In the genomic region with DNA sequence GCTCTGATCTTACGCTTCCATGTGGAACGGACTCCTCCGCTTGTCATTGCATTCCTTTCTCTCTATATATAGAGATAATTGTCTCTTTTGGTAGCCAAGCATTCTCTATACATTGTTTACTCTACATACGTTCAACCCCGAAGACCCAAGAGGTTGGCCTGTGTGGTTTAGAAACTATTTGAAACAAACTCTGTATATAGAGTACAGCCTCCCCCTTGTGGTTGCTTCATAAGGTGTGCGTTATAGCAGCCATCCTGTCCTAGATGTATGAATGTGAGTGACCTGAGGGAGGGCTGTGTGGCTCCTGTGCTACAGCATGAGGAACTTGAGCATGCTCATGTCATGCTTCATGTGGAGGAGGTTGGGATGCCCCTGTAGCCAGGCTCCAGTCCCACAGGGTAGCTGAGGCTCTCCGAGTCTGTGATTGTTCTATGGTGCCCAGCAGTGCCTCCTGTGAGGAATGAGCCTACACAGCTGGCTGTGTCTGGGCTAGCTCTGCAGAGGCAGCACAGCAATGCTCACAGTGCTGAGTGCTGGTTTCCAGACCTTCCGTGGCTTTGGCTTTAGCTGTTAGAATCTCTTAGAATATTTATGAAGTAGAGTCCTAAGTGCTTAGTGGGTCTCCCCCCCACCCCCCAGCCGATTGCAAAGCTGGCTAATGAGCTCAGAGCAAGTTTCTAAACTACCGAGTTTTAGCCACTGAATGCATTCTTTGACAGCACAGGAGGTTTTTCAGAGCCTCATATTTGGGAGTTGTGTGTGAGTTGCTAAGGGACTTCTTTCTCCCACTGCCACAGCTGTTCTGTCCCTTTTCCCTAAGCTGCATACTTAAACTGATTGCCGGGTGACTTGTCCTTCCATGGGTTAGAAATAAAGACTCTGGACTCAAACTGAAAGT, we compare ENCODE assay signal across 9 mouse cellular contexts.
DNase-seq lines count a peak whose midpoint lies in the region; ATAC-seq and TF ChIP-seq lines count a peak whose summit lies in the region.
"Had no signal": no experiment of that assay in that cellular context is flagged by ENCODE, and none has a peak within 500 bp of the region (broad histone marks: within the 10 kb centered on the region; RNA-seq: fewer than 3 reads in every experiment).

No protein-coding gene starts in this region.

- H3K4me2 ChIP-seq in CH12.LX (ENCODE audit: insufficient read depth, low read depth, poor library complexity, severe bottlenecking) = no peak overlapping the region
- H3K4me2 ChIP-seq in forebrain, embryonic 13.5 days = no peak overlapping the region
- no peak overlapping the region for H3K4me2 ChIP-seq in midbrain, embryonic 14.5 days (ENCODE audit: low read length)

- no peak overlapping the region for H3K9ac ChIP-seq in CH12.LX (ENCODE audit: insufficient read depth, low read depth)
- no peak overlapping the region for H3K9ac ChIP-seq in forebrain, embryonic 13.5 days
- no peak overlapping the region for H3K9ac ChIP-seq in midbrain, embryonic 14.5 days (replicated peaks; ENCODE audit: low read length)

- no peak overlapping the region for H3K4me3 ChIP-seq in layer of hippocampus, adult 2 months
- H3K4me3 ChIP-seq in CH12.LX (replicated peaks in 1 of 3; ENCODE audit: low read depth in 2 of 3, low read length in 2 of 3, poor library complexity in 1 of 3) = no peak overlapping the region
- H3K4me3 ChIP-seq in forebrain, embryonic 13.5 days = no peak overlapping the region
- H3K4me3 ChIP-seq in midbrain, embryonic 14.5 days (replicated peaks; ENCODE audit: low read depth, low read length) = no peak overlapping the region

- no peaks in the 10 kb centered on the region for H3K9me3 ChIP-seq in CH12.LX (replicated peaks; ENCODE audit: low read length)
- H3K9me3 ChIP-seq in forebrain, embryonic 13.5 days (replicated peaks) = no peaks in the 10 kb centered on the region
- H3K9me3 ChIP-seq in midbrain, embryonic 14.5 days (ENCODE audit: control insufficient read depth, low read length) = no peaks in the 10 kb centered on the region

- TF ChIP-seq CTCF in layer of hippocampus, adult 2 months (conservative IDR thresholded peaks at IDR 0.05) = peak; percentile 69
- peak in 1 of 2 experiments; percentile 59; a peak in 3 of 4 replicates for TF ChIP-seq CTCF in CH12.LX (conservative IDR thresholded peaks at IDR 0.05 in 1 of 2, IDR thresholded peaks at IDR 0.05 in 1 of 2; ENCODE audit: low read depth in 2 of 2, low read length in 2 of 2)

- no peaks in the 10 kb centered on the region for H3K79me2 ChIP-seq in CH12.LX (replicated peaks; ENCODE audit: control insufficient read depth, extremely low read depth, insufficient read depth, poor library complexity, severe bottlenecking)

- TF ChIP-seq POLR2A in CH12.LX (IDR thresholded peaks at IDR 0.05; ENCODE audit: low read depth, low read length) = no peak

- peaks cover 10 to 80% of the 10 kb centered on the region in 2 experiments for H3K36me3 ChIP-seq in CH12.LX (replicated peaks in 1 of 2; ENCODE audit: control insufficient read depth in 1 of 2, insufficient read depth in 1 of 2, low read length in 1 of 2)
- peaks cover 76% of the 10 kb centered on the region for H3K36me3 ChIP-seq in forebrain, embryonic 13.5 days (ENCODE audit: poor library complexity, severe bottlenecking)
- H3K36me3 ChIP-seq in midbrain, embryonic 14.5 days (ENCODE audit: control insufficient read depth, insufficient read depth, low read length) = peaks cover 76% of the 10 kb centered on the region

- no peaks in the 10 kb centered on the region for H3K27me3 ChIP-seq in CH12.LX (replicated peaks)
- H3K27me3 ChIP-seq in forebrain, embryonic 13.5 days = no peaks in the 10 kb centered on the region
- no peaks in the 10 kb centered on the region for H3K27me3 ChIP-seq in midbrain, embryonic 14.5 days (ENCODE audit: control insufficient read depth, insufficient read depth, low read length)

- peaks cover 0 to 20% of the 10 kb centered on the region in 2 experiments; a peak in 3 of 4 replicates for H3K4me1 ChIP-seq in CH12.LX (ENCODE audit: control insufficient read depth in 1 of 2, insufficient read depth in 2 of 2)
- H3K4me1 ChIP-seq in forebrain, embryonic 13.5 days = peaks cover 56% of the 10 kb centered on the region
- no peaks in the 10 kb centered on the region for H3K4me1 ChIP-seq in midbrain, embryonic 14.5 days (ENCODE audit: control insufficient read depth, insufficient read depth, low read length)

- peak in 1 of 2 experiments; percentile 50 for DNase-seq in layer of hippocampus, adult 2 months (ENCODE audit: low spot score in 2 of 2)
- DNase-seq in layer of hippocampus, adult 11-12 months (ENCODE audit: low spot score) = no peak
- no peak for DNase-seq in CH12.LX (ENCODE audit: extremely low read depth)
- DNase-seq in midbrain, embryonic 14.5 days = peak; percentile 42
- DNase-seq in frontal cortex, postnatal 14 days (ENCODE audit: low spot score in 2 of 2) = no peak
- DNase-seq in ovary, postnatal 14 days (ENCODE audit: low spot score) = no peak
- no peak for DNase-seq in cerebellum, adult 9-11 months
- DNase-seq: right cerebral cortex, postnatal 4 days had no signal

- dilution Hi-C loops in CH12.LX (cut with MboI; ENCODE audit: extremely low pct_ligation_motif_present, extremely low pct_unique_long_range_greater_than_20kb, low sequenced_read_pairs) = no loop called here

- WGBS in forebrain, embryonic 13.5 days = 68% methylated on average over 11 of the region's 11 CpGs
- WGBS in midbrain, embryonic 14.5 days = 66% methylated on average over 11 of the region's 11 CpGs

- in situ Hi-C loops in CH12.LX (cut with MboI; ENCODE audit: low pct_ligation_motif_present, low pct_unique_long_range_greater_than_20kb, low sequenced_read_pairs) = no loop called here

- ATAC-seq in forebrain, embryonic 13.5 days = peak; percentile 50
- ATAC-seq in midbrain, embryonic 14.5 days (ENCODE audit: low FRiP score, low TSS enrichment) = peak; percentile 14; the same call in 1 of the 2 replicates

- H3K27ac ChIP-seq in layer of hippocampus, adult 2 months = peak overlapping the region; percentile 80
- H3K27ac ChIP-seq in CH12.LX (ENCODE audit: insufficient read depth, low read depth) = no peak overlapping the region
- peak overlapping the region; percentile 48; the same call in 1 of the 2 replicates for H3K27ac ChIP-seq in forebrain, embryonic 13.5 days
- 0 out of 2 replicates have a peak overlapping the region, but pooled peaks have one; percentile 32 for H3K27ac ChIP-seq in midbrain, embryonic 14.5 days (replicated peaks; ENCODE audit: low read depth, low read length)

- TF ChIP-seq RAD21 in CH12.LX (IDR thresholded peaks at IDR 0.05; ENCODE audit: low read depth, low read length) = peak; percentile 60

- TF ChIP-seq EP300 in CH12.LX (IDR thresholded peaks at IDR 0.05; ENCODE audit: low read length) = no peak

TF ChIP-seq in CH12.LX, 34 proteins besides CTCF, POLR2A, EP300 and RAD21:
- TF ChIP-seq CHD1 (IDR thresholded peaks at IDR 0.05; ENCODE audit: low read depth, low read length) (no peak), SMC3 (IDR thresholded peaks at IDR 0.05; ENCODE audit: low read depth, low read length) (peak; percentile 46)
